Mouse (Mus musculus) left cerebral cortex, postnatal 14 days (tissue): ENCODE results near the gene Cnih1. TPM values are rescaled to one million over a fixed set of nuclear protein-coding genes. Genes with fewer than 3 reads are reported as not detected.
"Not testable (repeated sequence)": the region's sequence is repeated elsewhere in the genome, so short reads cannot be mapped to it uniquely, and the experiment has no call there.

ENCODE experiments used
- DNase-seq, 2 experiments: peaks; one replicate each; pipeline ENCODE4 v3.0.0; 2021 to 2022; ENCODE audit warnings: low spot score in 2 of 2, mixed read lengths in 1 of 2
- intact Hi-C: fragments of 180-260 bp; cut with DNase I; formaldehyde crosslinking; loops from one replicate; pipeline ENCODE4 v1.15.1; 2025
- long read RNA-seq, 2 experiments: library from polyadenylated mRNA; stranded (forward); transcript quantifications; one replicate each; pipeline ENCODE4 v2.0.0; 2021
- total RNA-seq, 2 experiments: library from RNA; stranded (reverse); gene quantifications; 2 replicates each; pipeline ENCODE4 v1.2.3; 2021

Gene Cnih1
- total RNA-seq = 10 to 100 TPM; 81.3 to 84.4 TPM
- long read RNA-seq, experiment 1, transcript Cnih1-202 (6 exons, 789 nt) = minor isoform, 24 of 112 reads
- long read RNA-seq, experiment 1, transcript Cnih1-201 (5 exons, 1,538 nt) = major isoform, 82 of 112 reads
- long read RNA-seq, experiment 1, partial matches to known transcripts = 2 of 112 reads
- long read RNA-seq, experiment 1, other reads (novel, unspliced or antisense) = 3 of 112 reads
- long read RNA-seq, experiment 2, transcript Cnih1-201 (5 exons, 1,538 nt) = major isoform, 67 of 91 reads
- long read RNA-seq, experiment 2, transcript Cnih1-202 (6 exons, 789 nt) = minor isoform, 20 of 91 reads
- long read RNA-seq, experiment 2, partial matches to known transcripts = 0 of 91 reads
- long read RNA-seq, experiment 2, other reads (novel, unspliced or antisense) = 4 of 91 reads

- intact Hi-C loops = no loop called here
- peak; percentile 87 to 92 for DNase-seq
Observed at GRCm38 (mm10) chr14:46787787-46788504, at the start of gene Cnih1. Cnih1 (minus strand) TSS chr14:46788411.

DNA sequence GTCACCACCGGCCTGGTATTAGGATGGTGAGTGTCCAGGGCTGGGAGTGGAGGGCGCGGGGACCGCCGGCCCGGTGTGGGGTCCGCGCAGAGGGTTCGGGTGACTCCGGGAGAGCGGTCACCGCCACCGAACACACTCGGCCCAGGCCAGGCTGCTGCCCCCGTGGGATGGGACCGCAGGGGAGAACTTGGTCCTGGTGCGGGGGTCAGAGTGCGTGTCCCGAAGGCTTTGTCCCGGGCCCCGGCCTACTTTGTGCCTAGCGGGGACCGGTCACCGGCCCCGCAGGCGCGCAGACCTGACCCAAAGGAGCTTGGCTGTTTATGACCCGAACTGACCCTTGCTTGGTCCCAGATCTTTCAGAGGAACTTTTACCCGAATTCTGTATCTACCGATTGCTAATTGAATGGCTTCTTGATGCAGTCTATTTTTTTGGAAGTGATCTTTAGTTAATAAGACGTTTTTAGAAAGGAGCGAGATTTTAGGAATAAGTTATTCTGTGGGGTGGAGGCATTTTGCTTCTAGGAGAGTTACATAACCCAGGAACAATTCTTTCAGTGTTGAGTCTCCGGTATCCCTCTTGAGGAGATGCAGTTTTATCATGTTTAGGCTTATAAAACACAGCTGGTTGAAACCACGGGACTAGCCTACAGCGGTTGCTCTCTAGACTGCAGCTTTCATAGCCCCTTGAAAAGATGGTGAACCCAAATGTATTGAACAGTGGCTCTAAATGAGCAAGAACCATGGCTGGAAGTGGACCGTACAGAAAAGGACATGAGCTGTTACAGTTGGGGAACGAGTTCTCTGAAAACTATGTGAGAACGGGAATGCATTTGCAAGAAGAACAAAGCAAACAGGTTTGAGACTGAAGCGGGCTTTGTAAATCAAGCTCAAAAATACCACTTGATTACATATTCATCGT is 44.4 kb upstream of the Cnih1 start:
- intact Hi-C loops = no loop called here

DNA sequence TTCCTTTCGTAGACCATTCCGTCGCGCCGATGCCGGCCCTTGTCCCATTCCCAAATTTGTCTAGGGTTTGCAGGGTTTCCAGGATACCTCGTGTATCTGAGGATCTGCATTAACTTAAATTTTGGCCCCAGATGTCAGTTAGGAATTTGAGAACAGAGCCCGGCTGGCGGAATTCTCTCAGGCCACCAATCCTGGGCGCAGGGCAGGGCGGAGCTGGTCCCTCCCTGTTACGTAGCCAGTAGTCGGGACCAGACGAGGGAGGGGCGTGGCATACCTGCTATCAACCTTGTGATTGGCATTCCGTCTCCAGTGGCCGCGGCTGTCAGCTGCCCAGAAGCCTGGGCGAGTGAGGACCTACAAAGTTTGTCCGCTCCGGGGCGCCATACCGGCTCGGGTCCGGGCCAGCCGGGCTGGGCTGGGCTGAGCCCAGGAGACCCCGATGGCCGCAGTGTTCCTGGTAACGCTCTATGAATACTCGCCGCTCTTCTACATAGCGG is 43.7 kb upstream of the Cnih1 start, which contains the start of gene Cgrrf1:
Gene Cgrrf1 (plus strand): TSS at position 289 of the 497 bp plus-strand sequence.
- intact Hi-C loops = no loop called here
- DNase-seq = peak; percentile 92 to 93

More for the DNA sequence above, 44.4 kb upstream of the Cnih1 start:
- DNase-seq = peak in 1 of 2 experiments; percentile 14

GRCm38 (mm10) chr14:46831295-46831694 is 43.1 kb upstream of the Cnih1 start:
- DNase-seq = no peak
- intact Hi-C loops = no loop called here

DNA sequence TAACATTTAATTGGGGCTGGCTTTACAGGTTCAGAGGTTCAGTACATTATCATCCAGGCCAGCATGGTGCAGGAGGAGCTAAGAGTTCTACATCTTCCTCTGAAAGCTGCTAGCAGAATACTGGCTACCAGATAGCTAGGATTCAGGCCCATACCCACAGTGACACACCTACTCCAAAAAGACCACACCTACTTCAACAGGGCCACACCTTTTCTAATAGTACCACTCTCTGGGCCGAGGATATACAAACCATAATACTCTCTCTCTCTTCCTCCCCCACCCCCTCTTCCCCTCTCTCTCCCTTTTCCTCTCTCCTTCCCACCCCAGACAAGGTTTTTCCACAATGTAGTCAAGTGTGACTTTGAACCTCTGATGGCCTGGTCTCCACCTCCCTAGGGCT is 39.2 kb upstream of the Cnih1 start:
- no peak for DNase-seq
- intact Hi-C loops = no loop called here

DNA sequence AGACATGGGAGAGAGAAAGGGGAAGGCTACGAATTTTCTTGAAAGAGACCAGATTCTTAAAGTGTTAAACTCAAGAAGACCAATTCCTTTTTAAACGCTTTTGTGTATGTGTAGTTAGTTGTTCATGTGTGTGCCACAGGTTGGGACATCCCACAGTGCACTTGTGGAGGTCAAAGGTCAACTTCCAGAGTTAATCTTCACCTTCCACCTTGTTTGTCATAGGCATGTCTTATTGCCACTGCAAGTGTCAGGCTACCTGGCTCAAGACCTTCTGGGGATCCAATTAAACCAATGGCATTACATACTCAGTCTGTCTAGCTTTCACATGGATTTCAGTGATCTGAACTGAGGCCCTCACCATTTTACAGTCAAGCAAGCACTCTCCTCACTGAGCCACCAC is 35.8 kb upstream of the Cnih1 start:
- DNase-seq = no peak
- intact Hi-C loops = no loop called here

GRCm38 (mm10) chr14:46821873-46822716 is 33.9 kb upstream of the Cnih1 start, which contains the start of gene Gmfb:
Gmfb (minus strand) TSS chr14:46822242.
- peak; percentile 97 for DNase-seq
- intact Hi-C loops = no loop called here

DNA sequence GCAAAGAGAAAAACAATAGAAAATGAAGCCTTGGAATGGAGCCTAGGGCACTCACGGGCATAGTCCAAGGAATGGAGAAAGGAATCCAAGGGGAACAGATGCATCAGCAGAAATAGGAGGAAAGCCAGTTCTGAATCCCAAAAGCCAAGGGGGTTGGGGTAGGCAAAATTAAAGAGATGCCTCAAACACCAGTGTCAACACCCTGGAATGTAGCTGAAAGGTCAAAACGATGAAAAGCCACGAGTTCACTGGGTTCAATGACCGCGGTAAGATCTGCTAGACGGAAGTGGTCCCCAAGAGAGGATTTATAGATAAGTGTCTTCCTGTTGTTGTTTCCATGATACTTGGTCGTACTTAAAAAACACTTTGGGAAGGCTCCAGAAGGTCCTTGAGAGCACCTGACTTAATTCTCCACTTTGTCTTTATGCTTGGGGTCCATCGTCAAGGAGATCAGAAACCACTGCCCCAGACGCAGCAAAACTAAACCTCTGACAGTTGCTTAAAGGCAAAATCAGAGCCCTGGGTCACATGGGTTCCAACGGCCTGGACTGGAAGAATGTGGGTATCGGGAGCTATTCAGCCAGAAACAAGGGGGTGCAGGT is 33.2 kb upstream of the Cnih1 start:
- intact Hi-C loops = no loop called here
- DNase-seq = no peak

DNA sequence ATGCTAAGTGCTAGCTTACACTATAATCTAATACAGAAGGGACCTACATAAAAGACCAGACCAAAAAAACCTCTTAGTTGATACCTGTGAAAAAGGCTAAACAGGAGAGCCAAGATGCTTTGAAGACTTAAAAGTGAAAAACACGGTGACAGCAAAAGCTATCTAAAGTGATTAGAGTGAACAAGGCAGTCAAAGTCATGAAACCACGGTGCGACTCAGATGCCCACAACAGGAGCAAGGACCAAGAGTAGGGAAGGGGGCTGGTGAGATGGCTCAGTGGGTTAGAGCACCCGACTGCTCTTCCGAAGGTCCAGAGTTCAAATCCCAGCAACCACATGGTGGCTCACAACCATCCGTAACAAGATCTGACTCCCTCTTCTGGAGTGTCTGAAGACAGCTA is 31.8 kb upstream of the Cnih1 start:
- DNase-seq, intact Hi-C loops: not testable (repeated sequence)

DNA sequence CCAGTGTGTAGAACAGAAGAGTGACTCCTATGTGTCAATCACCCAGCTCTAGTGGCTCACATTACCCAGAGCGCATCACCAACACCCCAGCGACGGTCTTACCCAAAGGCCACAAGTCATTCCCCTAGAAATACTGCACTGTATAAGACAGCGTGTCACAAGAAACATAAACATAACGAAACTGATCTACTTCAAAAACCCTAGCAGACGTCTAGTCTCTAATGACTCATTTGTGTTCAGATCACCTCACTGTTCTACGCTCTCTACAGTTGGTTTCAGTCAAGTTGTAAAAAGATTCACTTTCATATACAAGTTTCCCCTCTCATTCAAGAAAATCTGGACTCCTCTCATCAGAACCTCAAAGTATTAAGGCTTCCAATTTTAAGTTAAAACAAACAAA is 30.5 kb upstream of the Cnih1 start:
- no peak for DNase-seq
- intact Hi-C loops = no loop called here

DNA sequence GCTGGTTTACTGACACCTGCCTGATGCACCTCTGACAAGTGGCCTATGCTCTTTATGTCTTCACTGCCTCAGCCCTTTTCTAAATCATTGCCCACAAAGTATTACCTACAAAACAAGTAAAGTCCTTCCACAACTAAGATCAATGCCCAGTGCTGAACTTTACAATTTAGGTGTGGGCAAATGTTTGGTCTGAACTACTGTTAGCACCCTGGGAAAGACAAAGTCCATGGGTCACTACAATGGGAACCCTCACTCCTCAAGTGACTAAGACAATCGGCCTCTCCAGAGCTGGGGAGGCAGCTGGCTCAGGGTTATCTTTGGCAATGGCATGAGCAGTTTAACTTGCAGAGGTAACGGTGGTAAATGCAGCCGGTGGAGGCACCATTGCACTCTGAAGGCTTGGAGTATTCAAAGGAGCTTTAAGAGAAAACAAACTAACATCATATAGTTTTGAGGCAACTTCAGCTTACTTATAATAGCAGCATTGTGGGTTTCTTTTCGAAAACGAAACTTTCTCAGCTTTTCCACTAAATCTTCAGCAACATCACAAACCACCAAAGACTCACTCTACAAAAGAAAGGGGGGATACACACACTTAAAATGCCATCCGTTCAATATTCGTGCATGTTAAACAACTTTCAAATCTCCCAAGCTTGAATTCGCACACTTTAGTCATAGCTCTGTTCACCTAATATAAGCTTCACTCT is 28.9 kb upstream of the Cnih1 start:
- no peak for DNase-seq
- intact Hi-C loops = no loop called here

DNA sequence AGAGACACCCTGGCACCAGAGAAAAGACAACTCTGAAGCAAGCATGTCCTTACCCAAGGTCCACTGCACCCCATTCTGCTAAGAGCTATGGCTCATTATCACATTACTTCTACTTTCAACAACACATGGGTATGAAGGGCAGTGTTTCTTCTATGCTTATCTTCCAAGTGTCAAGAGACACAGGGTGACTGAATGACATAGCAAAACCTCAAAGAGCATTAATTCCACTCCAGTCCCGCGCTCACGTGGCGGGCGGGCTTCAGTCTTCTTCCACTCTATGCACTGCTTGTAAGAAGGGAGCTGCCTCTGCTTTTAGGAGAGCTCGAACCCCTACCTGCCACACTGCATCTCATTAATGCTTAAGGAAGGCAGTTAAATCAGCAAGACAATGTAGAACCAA is 27.4 kb upstream of the Cnih1 start:
- intact Hi-C loops = no loop called here
- no peak for DNase-seq

DNA sequence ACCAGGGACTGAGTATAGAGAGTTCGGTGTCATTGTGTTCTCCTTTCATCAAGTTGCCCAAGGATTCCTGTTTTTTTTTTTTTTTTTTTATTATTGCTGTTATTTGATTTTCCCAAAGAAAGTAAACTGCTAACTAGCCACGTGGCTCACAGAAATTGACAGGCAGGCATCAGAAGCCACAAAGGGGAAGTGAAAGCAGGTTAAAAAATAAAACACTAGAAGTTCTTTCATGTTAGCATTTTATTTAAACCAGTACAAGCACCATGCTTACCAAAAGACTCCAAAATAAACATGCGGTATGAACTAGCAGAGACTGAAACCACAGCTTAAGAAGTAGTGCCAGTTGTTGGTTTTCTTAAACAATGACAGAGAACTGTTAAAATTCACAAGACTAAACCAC is 19.7 kb upstream of the Cnih1 start:
- DNase-seq = no peak
- intact Hi-C loops = no loop called here

- no peak for DNase-seq
- intact Hi-C loops = no loop called here
Observed at GRCm38 (mm10) chr14:46806186-46806585, 18.0 kb upstream of the Cnih1 start.

DNA sequence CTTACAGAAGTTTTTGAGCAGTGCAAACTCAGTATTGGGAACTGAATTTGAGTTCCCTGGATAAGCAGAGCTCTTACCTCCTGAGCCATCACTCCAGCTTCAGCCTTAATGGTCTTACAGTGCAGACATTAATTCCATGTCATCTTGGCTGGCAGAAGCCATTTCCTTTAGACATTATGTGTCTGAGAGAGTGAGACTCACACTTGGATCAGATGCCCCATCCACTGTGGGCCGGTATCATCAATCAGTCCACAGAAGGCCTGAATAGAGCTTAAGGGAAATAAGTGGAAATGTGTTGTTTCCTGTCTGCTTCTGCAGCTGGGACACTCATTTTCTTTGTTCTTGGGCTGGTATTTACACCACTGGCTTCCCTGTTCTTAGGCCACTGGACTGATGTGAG is 15.6 kb upstream of the Cnih1 start:
- intact Hi-C loops = no loop called here
- no peak for DNase-seq

DNA sequence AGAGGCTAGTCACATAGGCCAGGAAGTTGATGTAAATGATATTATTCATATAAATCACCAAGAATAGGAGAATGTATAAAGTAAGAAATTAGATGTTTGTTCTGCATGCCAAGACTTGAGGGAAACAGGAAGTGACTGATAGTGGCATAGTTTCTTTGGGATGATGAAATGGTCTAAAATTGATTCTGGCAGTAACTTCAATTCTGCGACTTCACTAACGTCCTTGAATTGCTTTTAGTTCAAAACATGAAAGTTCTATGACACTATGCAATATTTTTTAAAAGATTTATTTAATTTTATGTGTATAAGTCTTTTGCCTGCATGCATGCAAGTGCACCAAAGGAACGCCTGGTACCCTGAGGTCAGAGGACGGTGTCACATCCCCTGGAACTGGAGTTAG is 15.0 kb upstream of the Cnih1 start:
- no peak for DNase-seq
- intact Hi-C loops = no loop called here

- intact Hi-C loops = no loop called here
- DNase-seq = no peak
Observed at GRCm38 (mm10) chr14:46800684-46801345, 12.6 kb upstream of the Cnih1 start.
